11 mouse cellular contexts compared by ENCODE assay signal in the genomic region with DNA sequence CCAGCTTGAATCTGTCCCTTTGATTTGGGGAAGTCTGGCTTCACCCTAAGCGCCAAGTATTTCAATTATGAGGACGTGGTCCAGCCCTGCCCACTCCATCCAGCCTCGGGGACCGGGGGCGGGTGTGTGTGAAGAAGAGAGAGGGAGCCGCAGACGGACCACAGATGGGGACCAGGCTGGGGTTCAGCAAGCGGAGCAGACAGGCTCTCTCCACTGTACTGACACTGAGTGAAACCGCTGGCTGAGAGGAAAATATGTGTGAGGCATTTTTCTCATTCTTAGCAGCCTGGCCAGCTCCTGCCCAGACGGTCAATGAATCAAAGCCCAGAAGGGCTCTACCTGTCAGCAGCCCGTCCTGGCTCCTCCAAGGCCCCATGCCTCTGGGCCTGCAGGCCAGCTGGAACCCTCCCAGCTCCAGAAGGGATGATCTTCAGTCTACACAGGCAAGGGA. TPM values are rescaled to one million over a fixed set of nuclear protein-coding genes. Genes with fewer than 3 reads are reported as not detected.
DNase-seq lines count a peak whose midpoint lies in the region; ATAC-seq lines count a peak whose summit lies in the region.
"Had no signal": no experiment of that assay in that cellular context is flagged by ENCODE, and none has a peak within 500 bp of the region (broad histone marks: within the 10 kb centered on the region; RNA-seq: fewer than 3 reads in every experiment).

No protein-coding gene starts in this region.

- peaks cover 8% of the 10 kb centered on the region for H3K4me1 ChIP-seq in intestine, embryonic 14.5 days (replicated peaks; ENCODE audit: control insufficient read depth, insufficient read depth, low read length)
- H3K4me1 ChIP-seq in stomach, embryonic 15.5 days, result 0 out of 2 replicates have a peak, but pooled peaks cover 7% of the 10 kb centered on the region
- H3K4me1 ChIP-seq: forebrain, embryonic 12.5 days had no signal

- H3K9ac ChIP-seq in intestine, embryonic 14.5 days (ENCODE audit: low read length), result no peak overlapping the region
- no peak overlapping the region for H3K9ac ChIP-seq in stomach, embryonic 15.5 days
- H3K9ac ChIP-seq: forebrain, embryonic 12.5 days had no signal

- no peaks in the 10 kb centered on the region for H3K36me3 ChIP-seq in intestine, embryonic 14.5 days (ENCODE audit: control insufficient read depth, insufficient read depth, low read length)
- H3K36me3 ChIP-seq in stomach, embryonic 15.5 days, result no peaks in the 10 kb centered on the region
- H3K36me3 ChIP-seq: forebrain, embryonic 12.5 days had no signal

- peak; percentile 65 for ATAC-seq in intestine, embryonic 14.5 days (replicated peaks; ENCODE audit: low FRiP score, low TSS enrichment, low read depth)
- peak; percentile 29; the same call in 1 of the 2 replicates for ATAC-seq in stomach, embryonic 15.5 days (ENCODE audit: insufficient read depth, low FRiP score, low read depth)
- no peak for ATAC-seq in erythroid progenitor cell, adult 5-6 weeks (replicated peaks; ENCODE audit: low FRiP score, poor library complexity, severe bottlenecking)

- 39% methylated on average over 11 of the region's 11 CpGs for WGBS in intestine, embryonic 14.5 days
- 43% methylated on average over 11 of the region's 11 CpGs for WGBS in stomach, embryonic 15.5 days

- H3K4me3 ChIP-seq in intestine, embryonic 14.5 days (ENCODE audit: low read depth, low read length), result no peak overlapping the region
- no peak overlapping the region for H3K4me3 ChIP-seq in stomach, embryonic 15.5 days (replicated peaks)
- H3K4me3 ChIP-seq: forebrain, embryonic 12.5 days had no signal

- H3K4me2 ChIP-seq in intestine, embryonic 14.5 days (ENCODE audit: low read length), result no peak overlapping the region
- no peak overlapping the region for H3K4me2 ChIP-seq in stomach, embryonic 15.5 days
- H3K4me2 ChIP-seq: forebrain, embryonic 12.5 days had no signal

- no peaks in the 10 kb centered on the region for H3K27me3 ChIP-seq in intestine, embryonic 14.5 days (replicated peaks; ENCODE audit: control insufficient read depth, insufficient read depth, low read length)
- no peaks in the 10 kb centered on the region for H3K27me3 ChIP-seq in stomach, embryonic 15.5 days (replicated peaks)

- peak; percentile 17 for DNase-seq in adrenal gland, postnatal 10 days
- no peak for DNase-seq in adrenal gland, postnatal 4 days (ENCODE audit: low spot score in 2 of 2)
- peak; percentile 76 to 82 for DNase-seq in kidney, postnatal 4 days
- DNase-seq in kidney, adult 11 months, result no peak
- no peak for DNase-seq in intestine, embryonic 14.5 days (ENCODE audit: low spot score)
- DNase-seq in embryo, embryonic 11 days, result no peak
- DNase-seq: layer of hippocampus, adult 9-11 months; thymus, adult 2 months had no signal

- no peaks in the 10 kb centered on the region for H3K9me3 ChIP-seq in intestine, embryonic 14.5 days (ENCODE audit: control insufficient read depth, low read length)
- no peaks in the 10 kb centered on the region for H3K9me3 ChIP-seq in stomach, embryonic 15.5 days
- H3K9me3 ChIP-seq: forebrain, embryonic 12.5 days had no signal

- peak overlapping the region; percentile 24; the same call in 1 of the 2 replicates for H3K27ac ChIP-seq in intestine, embryonic 14.5 days (ENCODE audit: low read depth)
- peak overlapping the region; percentile 59; the same call in 1 of the 2 replicates for H3K27ac ChIP-seq in stomach, embryonic 15.5 days
- H3K27ac ChIP-seq: forebrain, embryonic 12.5 days had no signal

RNA-seq across cellular contexts. Expression of a gene that starts 19.1 kb away (rescaled TPM):
- under 1 TPM; 0.30 to 0.69 TPM for total RNA-seq in adrenal gland, postnatal 10 days (2021)
- under 1 TPM; 0.76 to 0.99 TPM for total RNA-seq in adrenal gland, postnatal 4 days (2021)
- 0.05 and 0.11 TPM in 2 replicates for polyA plus RNA-seq in intestine, embryonic 14.5 days (2014; fragmentation: Nextera tagmentation; extraction: Ambion mirVana)
- 0.61 and 0.65 TPM in 2 replicates for polyA plus RNA-seq in stomach, embryonic 15.5 days (2015; fragmentation: Nextera tagmentation; extraction: Ambion mirVana)
- not detected in 2 replicates for total RNA-seq in erythroid progenitor cell, adult 5-6 weeks (2015; ENCODE audit: low replicate concordance)
- total RNA-seq in erythroid progenitor cell, adult 5-6 weeks (2017; ENCODE audit: low replicate concordance), result 0.39 TPM in 1 of 2 replicates, not detected in the other
- polyA plus RNA-seq: forebrain, embryonic 12.5 days had no signal

RNA-seq across cellular contexts. Expression of a gene that starts 40.2 kb away (rescaled TPM):
- under 1 TPM in 1 of 2 experiments, not detected in 1; 0.18 TPM for total RNA-seq in adrenal gland, postnatal 10 days (2021)
- total RNA-seq in adrenal gland, postnatal 4 days (2021), result under 1 TPM; 0.11 to 0.23 TPM
- not detected in 2 replicates for polyA plus RNA-seq in intestine, embryonic 14.5 days (2014; fragmentation: Nextera tagmentation; extraction: Ambion mirVana)
- 0.22 TPM in 2 replicates for polyA plus RNA-seq in stomach, embryonic 15.5 days (2015; fragmentation: Nextera tagmentation; extraction: Ambion mirVana)
- total RNA-seq in erythroid progenitor cell, adult 5-6 weeks (2015; ENCODE audit: low replicate concordance), result 2.2 and 4.6 TPM in 2 replicates
- 3.7 and 4.3 TPM in 2 replicates for total RNA-seq in erythroid progenitor cell, adult 5-6 weeks (2017; ENCODE audit: low replicate concordance)
- polyA plus RNA-seq: forebrain, embryonic 12.5 days had no signal

RNA-seq across cellular contexts. Expression of a gene that starts 58.4 kb away (rescaled TPM):
- total RNA-seq in adrenal gland, postnatal 10 days (2021), result 1 to 10 TPM; 5.6 to 8.3 TPM
- total RNA-seq in adrenal gland, postnatal 4 days (2021), result 1 to 10 TPM; 6.3 to 6.6 TPM
- polyA plus RNA-seq in intestine, embryonic 14.5 days (2014; fragmentation: Nextera tagmentation; extraction: Ambion mirVana), result 1.3 and 2.0 TPM in 2 replicates
- polyA plus RNA-seq in stomach, embryonic 15.5 days (2015; fragmentation: Nextera tagmentation; extraction: Ambion mirVana), result 3.8 and 4.8 TPM in 2 replicates
- not detected in 2 replicates for total RNA-seq in erythroid progenitor cell, adult 5-6 weeks (2015; ENCODE audit: low replicate concordance)
- 2.6 TPM in 1 of 2 replicates, not detected in the other for total RNA-seq in erythroid progenitor cell, adult 5-6 weeks (2017; ENCODE audit: low replicate concordance)

Comparison
In these comparisons a context has a peak if more than half of its experiments do, and no peak if none do; other contexts are left out.
1. DNase-seq: peak in adrenal gland, postnatal 10 days (single experiment) and kidney, postnatal 4 days (2 of 2); none in adrenal gland, postnatal 4 days (0 of 2), kidney, adult 11 months (single experiment), intestine, embryonic 14.5 days (single experiment) and embryo, embryonic 11 days (single experiment).